Mouse (Mus musculus) ES-E14 (cell line): ENCODE measurements around the gene Rab4b.

Experiments used
- CHD2 ChIP-seq: IDR thresholded peaks from 2 replicates; pipeline ENCODE4 v1.6.1; 2014; ENCODE audit warnings: mild to moderate bottlenecking, low read depth, low read length, inconsistent platforms
- HCFC1 ChIP-seq: IDR thresholded peaks from 2 replicates; pipeline ENCODE4 v1.6.1; 2012; ENCODE audit warnings: low read length, inconsistent platforms, borderline replicate concordance; ENCODE audit not compliant: insufficient read depth
- MAFK ChIP-seq: IDR thresholded peaks from 2 replicates; pipeline ENCODE4 v1.6.1; 2014; ENCODE audit warnings: mild to moderate bottlenecking, low read depth, low read length, inconsistent platforms; ENCODE audit not compliant: insufficient read depth
- ZC3H11A ChIP-seq: IDR thresholded peaks from 2 replicates; pipeline ENCODE4 v1.6.1; 2012; ENCODE audit warnings: low read depth, mild to moderate bottlenecking, inconsistent platforms, low read length, borderline replicate concordance
- ZNF384 ChIP-seq: IDR thresholded peaks from 2 replicates; pipeline ENCODE4 v1.6.1; 2012; ENCODE audit warnings: low read depth, low read length, inconsistent platforms

DNA sequence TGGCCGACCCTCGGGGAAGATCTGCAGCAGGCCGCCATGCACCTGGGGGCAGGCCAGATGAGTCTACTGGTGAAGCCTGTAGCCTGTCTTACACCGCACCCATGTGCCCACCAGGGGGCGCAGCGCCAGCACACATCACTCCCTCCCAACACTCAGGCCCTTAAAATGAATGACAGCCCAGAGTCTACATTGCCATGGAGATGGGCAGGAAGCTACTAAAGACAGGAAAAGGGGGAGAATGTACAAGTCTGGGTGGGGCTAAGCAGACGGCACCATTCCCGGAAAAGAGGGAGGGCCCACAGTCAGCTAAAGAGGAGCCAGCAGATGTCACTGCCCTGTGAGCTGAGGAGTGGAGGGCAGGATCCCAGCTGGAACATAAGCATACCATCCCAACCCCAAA is 18.8 kb downstream of the Rab4b start:
- TF ChIP-seq HCFC1 (peak; percentile 42; the same call in 1 of the 2 replicates), CHD2 (no peak), ZNF384 (no peak), MAFK (no peak), ZC3H11A (0 out of 2 replicates have a peak, but pooled peaks have one; percentile 24)
